Mouse (Mus musculus): ENCODE data around the gene Mctp2.

GRCm38 (mm10) chr7:72119713-72120112 is 186.7 kb downstream of the Mctp2 start:
- TF ChIP-seq CTCF (IDR thresholded peaks at IDR 0.05; ENCODE audit: control insufficient read depth, insufficient read depth, low read length) (no peak), POLR2A (IDR thresholded peaks at IDR 0.05; ENCODE audit: borderline replicate concordance, control insufficient read depth, low read depth, low read length) (no peak)

Measured in bone marrow, adult 2 months (tissue).